Mouse (Mus musculus): Measurements from ENCODE around the gene Herpud2. TPM values are rescaled to one million over a fixed set of nuclear protein-coding genes. Genes with fewer than 3 reads are reported as not detected.

Gene Herpud2
- polyA plus RNA-seq, 1 experiment = 124 TPM

- no peaks in the 10 kb centered on the region for H3K4me1 ChIP-seq (ENCODE audit: control insufficient read depth, insufficient read depth, low read length)
- no peak for TF ChIP-seq POLR2A (IDR thresholded peaks at IDR 0.05; ENCODE audit: control insufficient read depth, low read depth, low read length)
- no peak for TF ChIP-seq CTCF (IDR thresholded peaks at IDR 0.05; ENCODE audit: control insufficient read depth, insufficient read depth, insufficient replicate concordance, low read depth, low read length)
- no peaks in the 10 kb centered on the region for H3K36me3 ChIP-seq (ENCODE audit: control insufficient read depth, insufficient read depth, low read length)
- H3K27ac ChIP-seq (ENCODE audit: control insufficient read depth, insufficient read depth, low read depth, low read length) = no peak overlapping the region
- no peak overlapping the region for H3K4me3 ChIP-seq (ENCODE audit: control insufficient read depth, low read depth, low read length)
- H3K27me3 ChIP-seq (ENCODE audit: control insufficient read depth, insufficient read depth, low read length) = no peaks in the 10 kb centered on the region
Measured at GRCm38 (mm10) chr9:25184606-25185005, 33.0 kb upstream of the Herpud2 start.

- no peaks in the 10 kb centered on the region for H3K36me3 ChIP-seq (ENCODE audit: control insufficient read depth, insufficient read depth, low read length)
- H3K4me1 ChIP-seq (ENCODE audit: control insufficient read depth, insufficient read depth, low read length) = no peaks in the 10 kb centered on the region; the same call in 1 of the 2 replicates
- H3K27me3 ChIP-seq (ENCODE audit: control insufficient read depth, insufficient read depth, low read length) = no peaks in the 10 kb centered on the region
- H3K27ac ChIP-seq (ENCODE audit: control insufficient read depth, insufficient read depth, low read depth, low read length) = no peak overlapping the region
- no peak overlapping the region for H3K4me3 ChIP-seq (ENCODE audit: control insufficient read depth, low read depth, low read length)
- TF ChIP-seq POLR2A (IDR thresholded peaks at IDR 0.05; ENCODE audit: control insufficient read depth, low read depth, low read length) = no peak
- no peak for TF ChIP-seq CTCF (IDR thresholded peaks at IDR 0.05; ENCODE audit: control insufficient read depth, insufficient read depth, insufficient replicate concordance, low read depth, low read length)
Measured at GRCm38 (mm10) chr9:25178066-25178465, 26.4 kb upstream of the Herpud2 start.

- H3K36me3 ChIP-seq (ENCODE audit: control insufficient read depth, insufficient read depth, low read length) = no peaks in the 10 kb centered on the region
- H3K27me3 ChIP-seq (ENCODE audit: control insufficient read depth, insufficient read depth, low read length) = no peaks in the 10 kb centered on the region
- no peak overlapping the region for H3K27ac ChIP-seq (ENCODE audit: control insufficient read depth, insufficient read depth, low read depth, low read length)
- H3K4me1 ChIP-seq (ENCODE audit: control insufficient read depth, insufficient read depth, low read length) = no peaks in the 10 kb centered on the region; the same call in 1 of the 2 replicates
- H3K4me3 ChIP-seq (ENCODE audit: control insufficient read depth, low read depth, low read length) = no peak overlapping the region
- TF ChIP-seq CTCF (IDR thresholded peaks at IDR 0.05; ENCODE audit: control insufficient read depth, insufficient read depth, insufficient replicate concordance, low read depth, low read length) (no peak), POLR2A (IDR thresholded peaks at IDR 0.05; ENCODE audit: control insufficient read depth, low read depth, low read length) (no peak)
Measured at GRCm38 (mm10) chr9:25177201-25177600, 25.6 kb upstream of the Herpud2 start.

- TF ChIP-seq CTCF (IDR thresholded peaks at IDR 0.05; ENCODE audit: control insufficient read depth, insufficient read depth, insufficient replicate concordance, low read depth, low read length) = no peak
- TF ChIP-seq POLR2A (IDR thresholded peaks at IDR 0.05; ENCODE audit: control insufficient read depth, low read depth, low read length) = no peak
- Histone ChIP-seq H3K4me3 (ENCODE audit: control insufficient read depth, low read depth, low read length) (no peak overlapping the region), H3K36me3 (ENCODE audit: control insufficient read depth, insufficient read depth, low read length) (no peaks in the 10 kb centered on the region), H3K4me1 (ENCODE audit: control insufficient read depth, insufficient read depth, low read length) (no peaks in the 10 kb centered on the region; the same call in 1 of the 2 replicates), H3K27me3 (ENCODE audit: control insufficient read depth, insufficient read depth, low read length) (no peaks in the 10 kb centered on the region), H3K27ac (ENCODE audit: control insufficient read depth, insufficient read depth, low read depth, low read length) (no peak overlapping the region)
Measured at GRCm38 (mm10) chr9:25176562-25176961, 24.9 kb upstream of the Herpud2 start.

- Histone ChIP-seq H3K27me3 (ENCODE audit: control insufficient read depth, insufficient read depth, low read length) (no peaks in the 10 kb centered on the region), H3K27ac (ENCODE audit: control insufficient read depth, insufficient read depth, low read depth, low read length) (no peak overlapping the region), H3K4me1 (ENCODE audit: control insufficient read depth, insufficient read depth, low read length) (no peaks in the 10 kb centered on the region; the same call in 1 of the 2 replicates), H3K4me3 (ENCODE audit: control insufficient read depth, low read depth, low read length) (no peak overlapping the region), H3K36me3 (ENCODE audit: control insufficient read depth, insufficient read depth, low read length) (no peaks in the 10 kb centered on the region)
- TF ChIP-seq POLR2A (IDR thresholded peaks at IDR 0.05; ENCODE audit: control insufficient read depth, low read depth, low read length) (no peak), CTCF (IDR thresholded peaks at IDR 0.05; ENCODE audit: control insufficient read depth, insufficient read depth, insufficient replicate concordance, low read depth, low read length) (no peak)
Measured at GRCm38 (mm10) chr9:25175978-25176377, 24.4 kb upstream of the Herpud2 start.

- H3K27ac ChIP-seq (ENCODE audit: control insufficient read depth, insufficient read depth, low read depth, low read length) = peak overlapping the region; percentile 24; the same call in 1 of the 2 replicates
- H3K36me3 ChIP-seq (ENCODE audit: control insufficient read depth, insufficient read depth, low read length) = no peaks in the 10 kb centered on the region
- H3K4me3 ChIP-seq (ENCODE audit: control insufficient read depth, low read depth, low read length) = no peak overlapping the region
- no peaks in the 10 kb centered on the region; the same call in 1 of the 2 replicates for H3K4me1 ChIP-seq (ENCODE audit: control insufficient read depth, insufficient read depth, low read length)
- TF ChIP-seq POLR2A (IDR thresholded peaks at IDR 0.05; ENCODE audit: control insufficient read depth, low read depth, low read length) = no peak
- no peak for TF ChIP-seq CTCF (IDR thresholded peaks at IDR 0.05; ENCODE audit: control insufficient read depth, insufficient read depth, insufficient replicate concordance, low read depth, low read length)
- no peaks in the 10 kb centered on the region for H3K27me3 ChIP-seq (ENCODE audit: control insufficient read depth, insufficient read depth, low read length)
Measured at GRCm38 (mm10) chr9:25175039-25175442, 23.4 kb upstream of the Herpud2 start.

GRCm38 (mm10) chr9:25174614-25175013 lies 23.0 kb upstream of the Herpud2 start:
- H3K4me1 ChIP-seq (ENCODE audit: control insufficient read depth, insufficient read depth, low read length) = no peaks in the 10 kb centered on the region; the same call in 1 of the 2 replicates
- no peaks in the 10 kb centered on the region for H3K36me3 ChIP-seq (ENCODE audit: control insufficient read depth, insufficient read depth, low read length)
- no peak for TF ChIP-seq POLR2A (IDR thresholded peaks at IDR 0.05; ENCODE audit: control insufficient read depth, low read depth, low read length)
- H3K4me3 ChIP-seq (ENCODE audit: control insufficient read depth, low read depth, low read length) = no peak overlapping the region
- H3K27me3 ChIP-seq (ENCODE audit: control insufficient read depth, insufficient read depth, low read length) = no peaks in the 10 kb centered on the region
- H3K27ac ChIP-seq (ENCODE audit: control insufficient read depth, insufficient read depth, low read depth, low read length) = no peak overlapping the region

- Histone ChIP-seq H3K36me3 (ENCODE audit: control insufficient read depth, insufficient read depth, low read length) (no peaks in the 10 kb centered on the region), H3K27ac (ENCODE audit: control insufficient read depth, insufficient read depth, low read depth, low read length) (no peak overlapping the region; the same call in 1 of the 2 replicates), H3K4me3 (ENCODE audit: control insufficient read depth, low read depth, low read length) (no peak overlapping the region), H3K4me1 (ENCODE audit: control insufficient read depth, insufficient read depth, low read length) (no peaks in the 10 kb centered on the region; the same call in 1 of the 2 replicates), H3K27me3 (ENCODE audit: control insufficient read depth, insufficient read depth, low read length) (no peaks in the 10 kb centered on the region)
- TF ChIP-seq POLR2A (IDR thresholded peaks at IDR 0.05; ENCODE audit: control insufficient read depth, low read depth, low read length) = no peak
- no peak for TF ChIP-seq CTCF (IDR thresholded peaks at IDR 0.05; ENCODE audit: control insufficient read depth, insufficient read depth, insufficient replicate concordance, low read depth, low read length)
Measured at GRCm38 (mm10) chr9:25173171-25173570, 21.6 kb upstream of the Herpud2 start.
